Mouse (Mus musculus): ENCODE measurements around the gene Slc4a10. TPM values are rescaled to one million over a fixed set of nuclear protein-coding genes. Genes with fewer than 3 reads are reported as not detected.

Gene Slc4a10
- polyA plus RNA-seq (2014; fragmentation: Illumina TruSeq; extraction: RNeasy Lipid Tissue Mini Kit (QIAGEN cat#74804); ENCODE audit: low read depth, low replicate concordance) = not detected

GRCm38 (mm10) chr2:62046421-62046845 is at the start of gene Slc4a10:
Gene Slc4a10 (plus strand): TSS chr2:62046462.

Other genes starting within 250 kb of the Slc4a10 start
- not detected for gene Tbr1, start 243.5 kb upstream of the Slc4a10 start, polyA plus RNA-seq (2014; fragmentation: Illumina TruSeq; extraction: RNeasy Lipid Tissue Mini Kit (QIAGEN cat#74804); ENCODE audit: low read depth, low replicate concordance)

All from kidney, adult 10 weeks (tissue).